Mouse (Mus musculus): ENCODE measurements around the gene Olfml3. TPM values are rescaled to one million over a fixed set of nuclear protein-coding genes. Genes with fewer than 3 reads are reported as not detected.

Gene Olfml3
- total and polyA plus RNA-seq, 2 experiments, result 1.3 to 1.5 TPM

DNA sequence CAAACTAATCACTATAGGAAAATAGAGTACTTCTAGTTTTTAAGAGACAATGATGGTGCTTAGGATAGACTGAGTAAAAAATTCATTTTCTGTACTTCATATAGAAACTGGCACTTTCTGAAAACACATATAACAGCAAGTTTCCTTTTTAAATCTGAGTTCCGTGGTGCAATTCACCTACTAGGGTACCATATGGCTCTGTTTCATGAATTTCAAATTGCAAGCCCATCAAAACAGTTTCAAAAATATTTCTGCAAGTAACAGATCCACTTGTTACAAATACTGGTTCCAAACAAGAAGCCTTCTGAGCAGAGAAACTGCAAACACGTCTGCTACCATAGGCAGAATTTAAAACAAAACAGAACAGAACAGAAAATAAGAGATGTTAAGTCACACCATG lies 13.8 kb upstream of the Olfml3 start:
- DNase-seq (ENCODE audit: extremely low read depth, low read depth, low spot score), result no peak

DNA sequence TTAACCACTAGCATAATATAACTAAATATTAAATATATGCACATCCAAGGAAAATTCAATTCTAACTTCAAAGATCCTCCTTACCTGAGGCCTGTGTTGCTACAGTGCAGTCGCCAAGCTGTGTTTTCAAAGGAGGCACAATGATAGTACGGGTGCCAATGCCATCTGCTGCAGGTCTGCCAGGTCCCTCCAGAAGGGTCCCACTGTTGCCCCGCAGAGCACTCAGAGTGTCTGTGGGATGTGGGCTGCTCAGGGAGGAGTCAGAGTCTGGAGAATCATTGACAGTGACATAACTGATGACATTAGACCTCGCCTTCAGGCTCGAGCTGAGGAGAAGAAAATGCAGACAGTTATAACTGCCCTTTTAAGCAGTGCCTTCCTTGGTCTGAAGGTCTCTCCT lies 8.9 kb upstream of the Olfml3 start:
- WGBS, result 88% methylated on average over 5 of the region's 5 CpGs
- H3K27ac ChIP-seq (replicated peaks; ENCODE audit: insufficient read depth, low read depth, low read length), result no peak overlapping the region
- H3K27me3 ChIP-seq (ENCODE audit: control insufficient read depth, insufficient read depth, low read length), result no peaks in the 10 kb centered on the region
- no peaks in the 10 kb centered on the region; the same call in 1 of the 2 replicates for H3K79me2 ChIP-seq (ENCODE audit: control insufficient read depth, insufficient read depth, low read length)
- H3K4me1 ChIP-seq (ENCODE audit: control insufficient read depth, insufficient read depth, low read length), result no peaks in the 10 kb centered on the region
- no peak for DNase-seq (ENCODE audit: extremely low read depth, low read depth, low spot score)
- TF ChIP-seq POLR2A (IDR thresholded peaks at IDR 0.05; ENCODE audit: extremely low read depth, insufficient read depth, low read length), result no peak
- TF ChIP-seq CTCF (IDR thresholded peaks at IDR 0.05; ENCODE audit: low read depth, low read length), result no peak
- H3K4me3 ChIP-seq (ENCODE audit: insufficient read depth, low read depth, low read length), result no peak overlapping the region
- H3K9ac ChIP-seq (ENCODE audit: low read depth, low read length), result no peak overlapping the region
- H3K36me3 ChIP-seq (ENCODE audit: control insufficient read depth, insufficient read depth, low read length), result peaks cover 70% of the 10 kb centered on the region

More for the DNA sequence above, 13.8 kb upstream of the Olfml3 start:
- Histone ChIP-seq H3K4me1 (ENCODE audit: control insufficient read depth, insufficient read depth, low read length) (no peaks in the 10 kb centered on the region), H3K27me3 (ENCODE audit: control insufficient read depth, insufficient read depth, low read length) (no peaks in the 10 kb centered on the region), H3K36me3 (ENCODE audit: control insufficient read depth, insufficient read depth, low read length) (peaks cover 79% of the 10 kb centered on the region), H3K27ac (replicated peaks; ENCODE audit: insufficient read depth, low read depth, low read length) (no peak overlapping the region), H3K79me2 (ENCODE audit: control insufficient read depth, insufficient read depth, low read length) (no peaks in the 10 kb centered on the region; the same call in 1 of the 2 replicates), H3K4me3 (ENCODE audit: insufficient read depth, low read depth, low read length) (no peak overlapping the region), H3K9ac (ENCODE audit: low read depth, low read length) (no peak overlapping the region)
- TF ChIP-seq POLR2A (IDR thresholded peaks at IDR 0.05; ENCODE audit: extremely low read depth, insufficient read depth, low read length), result no peak
- no peak for TF ChIP-seq CTCF (IDR thresholded peaks at IDR 0.05; ENCODE audit: low read depth, low read length)
- WGBS, result 91% methylated on average over 2 of the region's 2 CpGs

DNA sequence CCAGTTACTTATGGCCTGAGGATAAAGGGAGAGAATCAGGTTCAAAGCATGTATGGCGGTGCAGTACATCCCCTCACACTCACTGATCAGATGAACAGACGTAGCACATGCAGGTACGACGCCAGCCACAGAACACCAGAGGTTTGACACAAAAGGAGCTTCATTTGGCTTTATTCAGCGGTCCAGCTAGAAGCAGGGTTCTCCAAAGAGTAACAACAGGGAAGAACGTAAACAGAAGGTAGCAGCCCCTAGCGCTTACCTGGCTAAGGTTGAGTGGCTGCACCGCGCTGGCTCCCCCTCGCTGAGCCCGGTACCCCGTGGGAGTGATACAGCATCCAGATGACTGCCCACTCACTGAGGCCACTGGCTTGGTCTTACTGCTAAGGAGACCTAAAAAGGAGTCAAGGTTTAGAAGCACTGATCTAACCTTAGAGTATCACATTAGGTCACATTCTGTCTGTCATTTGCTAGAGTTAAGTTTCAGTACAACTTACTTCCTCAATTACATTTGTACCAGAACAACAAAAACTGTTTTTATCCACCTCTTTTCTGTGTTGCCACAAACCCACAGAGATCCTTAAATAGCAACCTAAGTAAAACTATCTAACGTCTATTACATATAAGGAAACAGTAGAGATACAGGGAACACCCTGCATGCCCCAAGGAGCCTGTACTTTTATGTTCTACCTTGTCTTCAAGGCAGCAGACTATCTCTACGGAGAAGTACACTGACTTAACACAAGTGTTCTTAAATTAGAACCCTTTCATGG lies 7.4 kb upstream of the Olfml3 start:
- Histone ChIP-seq H3K79me2 (ENCODE audit: control insufficient read depth, insufficient read depth, low read length) (no peaks in the 10 kb centered on the region; the same call in 1 of the 2 replicates), H3K27me3 (ENCODE audit: control insufficient read depth, insufficient read depth, low read length) (no peaks in the 10 kb centered on the region), H3K4me3 (ENCODE audit: insufficient read depth, low read depth, low read length) (no peak overlapping the region), H3K4me1 (ENCODE audit: control insufficient read depth, insufficient read depth, low read length) (no peaks in the 10 kb centered on the region), H3K36me3 (ENCODE audit: control insufficient read depth, insufficient read depth, low read length) (peaks cover 63% of the 10 kb centered on the region), H3K27ac (replicated peaks; ENCODE audit: insufficient read depth, low read depth, low read length) (no peak overlapping the region), H3K9ac (ENCODE audit: low read depth, low read length) (no peak overlapping the region)
- TF ChIP-seq POLR2A (IDR thresholded peaks at IDR 0.05; ENCODE audit: extremely low read depth, insufficient read depth, low read length) (no peak), CTCF (IDR thresholded peaks at IDR 0.05; ENCODE audit: low read depth, low read length) (no peak)
- DNase-seq (ENCODE audit: extremely low read depth, low read depth, low spot score), result no peak
- 93% methylated on average over 14 of the region's 14 CpGs for WGBS

DNA sequence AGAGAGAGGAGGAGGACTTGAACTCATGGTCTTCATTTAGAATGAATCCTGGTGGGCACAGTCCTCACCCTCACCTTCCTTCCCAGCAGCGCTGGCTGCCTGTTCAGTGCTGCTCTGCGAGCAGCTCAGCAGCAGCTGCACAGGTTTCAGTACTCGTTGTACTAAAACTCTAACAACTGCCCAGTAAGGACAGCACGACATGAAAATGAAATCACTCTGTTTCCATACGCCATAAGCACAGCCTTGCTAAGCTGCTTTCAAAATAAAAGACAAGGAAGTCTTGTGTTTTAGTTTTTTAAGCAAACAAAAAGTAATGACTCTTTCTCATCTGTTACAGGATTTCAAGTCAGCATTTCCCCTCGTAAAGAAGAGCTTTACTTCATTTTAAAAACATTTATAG lies 5.4 kb upstream of the Olfml3 start:
- no peak overlapping the region for H3K9ac ChIP-seq (ENCODE audit: low read depth, low read length)
- H3K27me3 ChIP-seq (ENCODE audit: control insufficient read depth, insufficient read depth, low read length), result no peaks in the 10 kb centered on the region
- no peak for DNase-seq (ENCODE audit: extremely low read depth, low read depth, low spot score)
- H3K4me1 ChIP-seq (ENCODE audit: control insufficient read depth, insufficient read depth, low read length), result no peaks in the 10 kb centered on the region
- H3K36me3 ChIP-seq (ENCODE audit: control insufficient read depth, insufficient read depth, low read length), result peaks cover 44% of the 10 kb centered on the region
- TF ChIP-seq CTCF (IDR thresholded peaks at IDR 0.05; ENCODE audit: low read depth, low read length) (no peak), POLR2A (IDR thresholded peaks at IDR 0.05; ENCODE audit: extremely low read depth, insufficient read depth, low read length) (no peak)
- no peaks in the 10 kb centered on the region for H3K79me2 ChIP-seq (ENCODE audit: control insufficient read depth, insufficient read depth, low read length)
- H3K4me3 ChIP-seq (ENCODE audit: insufficient read depth, low read depth, low read length), result no peak overlapping the region
- WGBS, result 95% methylated on average over 6 of the region's 6 CpGs
- no peak overlapping the region for H3K27ac ChIP-seq (replicated peaks; ENCODE audit: insufficient read depth, low read depth, low read length)

DNA sequence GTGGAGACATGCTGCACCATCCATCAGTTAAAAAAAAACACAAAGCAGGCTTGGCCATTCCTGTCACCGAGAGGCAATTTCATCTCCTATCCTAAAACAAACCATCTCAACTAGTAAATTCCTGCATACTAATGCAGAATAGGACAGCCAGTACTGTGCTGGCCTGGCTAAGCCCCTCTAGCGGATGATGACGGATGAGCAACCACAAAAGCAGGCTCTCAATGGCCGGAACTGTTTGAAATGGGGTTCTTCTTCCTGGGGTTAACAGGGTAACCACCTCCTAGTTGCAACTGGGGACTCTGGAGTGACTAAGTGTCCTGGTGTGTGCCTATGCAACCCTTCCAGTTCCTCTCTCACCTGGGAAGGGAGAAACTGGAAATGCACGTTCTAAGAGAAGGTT lies 2.5 kb upstream of the Olfml3 start:
- Histone ChIP-seq H3K27me3 (ENCODE audit: control insufficient read depth, insufficient read depth, low read length) (no peaks in the 10 kb centered on the region), H3K36me3 (ENCODE audit: control insufficient read depth, insufficient read depth, low read length) (peaks cover 20% of the 10 kb centered on the region; the same call in 1 of the 2 replicates), H3K4me1 (ENCODE audit: control insufficient read depth, insufficient read depth, low read length) (no peaks in the 10 kb centered on the region), H3K27ac (replicated peaks; ENCODE audit: insufficient read depth, low read depth, low read length) (no peak overlapping the region), H3K79me2 (ENCODE audit: control insufficient read depth, insufficient read depth, low read length) (no peaks in the 10 kb centered on the region), H3K4me3 (ENCODE audit: insufficient read depth, low read depth, low read length) (no peak overlapping the region), H3K9ac (ENCODE audit: low read depth, low read length) (no peak overlapping the region)
- 76% methylated on average over 5 of the region's 5 CpGs for WGBS
- TF ChIP-seq POLR2A (IDR thresholded peaks at IDR 0.05; ENCODE audit: extremely low read depth, insufficient read depth, low read length), result no peak
- TF ChIP-seq CTCF (IDR thresholded peaks at IDR 0.05; ENCODE audit: low read depth, low read length), result no peak
- DNase-seq (ENCODE audit: extremely low read depth, low read depth, low spot score), result no peak

DNA sequence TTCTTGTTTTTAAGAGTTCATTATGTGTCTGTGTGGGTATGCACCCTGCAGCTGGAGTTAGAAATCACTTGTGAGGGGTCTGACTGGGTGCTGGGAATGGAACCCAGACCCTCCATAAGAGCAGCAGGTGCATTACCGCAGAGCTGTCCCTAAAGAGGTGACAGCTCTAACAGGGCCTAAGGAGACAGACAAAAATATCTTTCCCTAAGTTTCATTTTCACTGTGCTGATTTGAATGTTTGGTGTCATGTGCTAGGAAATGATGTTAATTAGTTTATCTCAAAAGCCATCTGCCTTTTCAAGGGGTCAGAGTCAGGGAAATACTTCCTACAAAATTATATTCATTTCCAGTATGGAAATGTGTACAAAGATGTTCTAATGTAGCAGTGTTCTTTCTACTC lies 1.5 kb upstream of the Olfml3 start, which contains the start of gene Gm10964:
TSS of gene Gm10964 (plus strand) at position 38 of the 400 bp plus-strand sequence.
- H3K9ac ChIP-seq (ENCODE audit: low read depth, low read length), result no peak within 1 kb of the TSS
- DNase-seq (ENCODE audit: extremely low read depth, low read depth, low spot score), result no peak
- WGBS, result 95% methylated on average over 1 of the region's 1 CpGs
- H3K27ac ChIP-seq (replicated peaks; ENCODE audit: insufficient read depth, low read depth, low read length), result no peak within 1 kb of the TSS
- no peaks in the 10 kb centered on the region for H3K27me3 ChIP-seq (ENCODE audit: control insufficient read depth, insufficient read depth, low read length)
- no peaks in the 10 kb centered on the region for H3K79me2 ChIP-seq (ENCODE audit: control insufficient read depth, insufficient read depth, low read length)
- H3K36me3 ChIP-seq (ENCODE audit: control insufficient read depth, insufficient read depth, low read length), result peaks cover 13% of the 10 kb centered on the region; the same call in 1 of the 2 replicates
- H3K4me1 ChIP-seq (ENCODE audit: control insufficient read depth, insufficient read depth, low read length), result no peaks in the 10 kb centered on the region
- peak within 1 kb of the TSS; percentile 17; the same call in 1 of the 2 replicates for H3K4me3 ChIP-seq (ENCODE audit: insufficient read depth, low read depth, low read length)
- TF ChIP-seq POLR2A (IDR thresholded peaks at IDR 0.05; ENCODE audit: extremely low read depth, insufficient read depth, low read length) (no peak), CTCF (IDR thresholded peaks at IDR 0.05; ENCODE audit: low read depth, low read length) (no peak)

All from liver, adult 2 months (tissue).